Mouse (Mus musculus): Measurements from ENCODE around the gene Kctd2.
A peak's percentile ranks its signal among the peaks of the same experiment; 100 is the strongest.
"Not testable (repeated sequence)": the region's sequence is repeated elsewhere in the genome, so short reads cannot be mapped to it uniquely, and the experiment has no call there.

Kctd2 gene

DNA sequence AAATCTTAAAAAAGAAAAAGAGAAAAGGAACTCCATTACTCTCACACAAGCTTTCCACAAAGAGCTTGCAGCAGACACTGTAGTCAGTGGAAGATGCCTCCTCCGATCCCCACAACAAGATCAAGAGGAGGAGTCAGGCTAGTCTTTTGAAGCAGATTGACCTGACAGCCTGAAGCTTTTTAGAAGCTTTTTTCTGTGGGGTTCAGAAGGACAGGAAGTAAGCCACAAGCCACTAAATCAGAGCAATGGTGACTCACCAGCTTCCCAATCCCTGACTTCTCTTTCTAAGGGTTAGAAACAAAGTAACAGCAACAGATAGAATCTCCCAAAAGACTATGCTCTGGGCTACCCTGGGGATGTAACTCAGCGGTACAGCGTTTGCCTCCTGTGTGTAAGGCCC is 19.4 kb downstream of the Kctd2 start:
- no peak for DNase-seq (ENCODE audit: low spot score)

DNA sequence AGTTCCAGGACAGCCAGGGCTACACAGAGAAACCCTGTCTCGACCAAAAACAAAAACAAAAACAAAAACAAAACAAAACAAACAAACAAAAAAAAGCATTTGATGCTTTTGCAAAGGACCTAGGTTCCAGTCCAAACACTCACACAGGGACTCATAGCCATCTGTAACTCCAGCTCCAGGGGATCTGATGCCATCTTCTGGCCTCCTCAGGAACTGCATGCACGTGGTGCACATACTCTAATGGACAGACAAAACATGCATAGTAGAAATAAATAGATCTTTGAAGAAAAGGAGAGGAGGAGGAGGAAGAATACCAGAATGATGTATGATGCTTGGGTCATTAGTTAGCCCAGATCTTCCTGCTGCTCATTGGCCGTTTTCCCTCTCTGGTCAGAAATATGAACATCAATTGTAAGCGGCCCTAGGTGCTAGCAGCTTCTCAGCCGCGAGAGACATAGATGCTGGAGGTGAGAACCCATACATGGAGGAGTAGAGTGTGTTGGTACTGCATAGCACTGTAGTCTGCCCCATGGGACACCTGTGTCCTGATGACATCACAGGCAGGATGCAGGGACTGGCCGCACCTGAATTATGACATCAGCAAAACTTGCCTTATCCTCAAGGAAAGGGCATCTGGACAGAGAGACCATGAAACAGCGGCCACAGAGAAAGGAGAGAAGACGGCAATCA is 20.1 kb downstream of the Kctd2 start, which contains the start of gene Trim80:
Gene Trim80 (plus strand): TSS at position 640 of the 690 bp plus-strand sequence.
- peak; percentile 51 for DNase-seq (ENCODE audit: low spot score)

- DNase-seq (ENCODE audit: low spot score): no peak
Observed at GRCm38 (mm10) chr11:115441417-115441816, 21.5 kb downstream of the Kctd2 start.

GRCm38 (mm10) chr11:115446906-115447305 is 27.0 kb downstream of the Kctd2 start:
- DNase-seq (ENCODE audit: low spot score): peak; percentile 62

GRCm38 (mm10) chr11:115447321-115447885 is 27.5 kb downstream of the Kctd2 start:
- no peak for DNase-seq (ENCODE audit: low spot score)

- DNase-seq (ENCODE audit: low spot score): no peak
Observed at GRCm38 (mm10) chr11:115448075-115448474, 28.1 kb downstream of the Kctd2 start.

DNA sequence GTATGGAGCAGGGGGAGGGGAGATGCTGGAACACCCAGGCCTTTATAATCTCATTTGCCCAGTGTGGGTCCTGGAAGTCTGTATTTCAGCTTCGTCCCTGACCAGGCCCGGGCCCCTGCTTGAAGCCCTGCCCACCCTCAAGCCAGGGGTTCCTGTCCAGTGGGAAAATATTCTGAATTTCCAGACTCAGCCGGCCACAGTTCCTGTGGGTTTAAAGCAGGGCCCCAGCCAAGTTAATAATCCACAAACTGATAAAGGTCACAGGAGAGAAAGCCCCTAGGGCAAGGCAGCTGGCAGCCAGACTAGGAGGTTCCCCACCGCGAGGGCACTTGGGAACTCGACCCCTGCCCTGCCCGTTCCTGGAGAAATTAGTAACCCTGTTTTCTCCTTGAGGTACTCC is 29.1 kb downstream of the Kctd2 start:
- no peak for DNase-seq (ENCODE audit: low spot score)

DNA sequence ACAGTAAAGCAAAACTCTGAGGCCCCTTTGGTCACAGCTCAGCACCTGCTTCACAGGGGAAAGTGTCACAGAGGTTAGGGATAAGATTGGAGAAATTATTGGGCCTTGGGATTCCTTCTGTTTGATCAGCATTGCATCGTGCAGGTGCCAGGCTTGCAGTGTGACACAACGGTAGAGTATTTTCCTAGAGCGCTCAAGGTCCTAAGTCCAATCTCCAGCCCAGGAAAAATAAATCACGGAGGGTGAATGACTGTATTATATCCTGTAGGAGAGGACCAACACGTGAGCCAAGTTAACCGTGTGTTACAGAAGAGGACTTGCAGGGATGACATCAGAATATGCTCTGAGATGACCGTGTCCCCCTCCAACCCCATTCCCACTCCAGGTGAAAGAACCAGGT is 30.2 kb downstream of the Kctd2 start:
- DNase-seq (ENCODE audit: low spot score): no peak

DNA sequence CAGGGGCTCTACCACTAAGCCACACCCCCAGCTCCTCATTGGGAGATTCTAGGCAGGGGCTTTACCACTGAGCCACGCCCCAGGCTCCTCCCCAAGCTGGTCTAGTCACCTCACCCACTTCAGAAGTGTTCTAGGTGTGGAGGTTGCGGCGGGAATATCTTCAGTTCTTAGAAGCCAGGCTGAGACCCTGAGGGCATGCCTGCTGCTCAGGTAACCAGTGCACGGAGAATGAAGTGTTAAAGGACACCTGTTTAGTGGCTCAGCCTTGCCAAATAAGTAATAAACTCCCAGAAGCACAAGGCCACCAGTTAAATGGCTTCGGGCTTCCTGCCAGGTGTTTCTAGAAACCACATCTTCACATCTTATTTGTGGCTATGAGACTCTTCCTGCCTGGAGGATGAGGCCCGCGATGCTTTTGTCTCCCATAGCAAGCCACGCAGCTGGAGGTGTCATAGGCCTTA is 31.9 kb downstream of the Kctd2 start:
- DNase-seq (ENCODE audit: low spot score): no peak

- no peak for DNase-seq (ENCODE audit: low spot score)
Observed at GRCm38 (mm10) chr11:115452281-115452860, 32.4 kb downstream of the Kctd2 start.

- no peak for DNase-seq (ENCODE audit: low spot score)
Observed at GRCm38 (mm10) chr11:115453306-115453705, 33.4 kb downstream of the Kctd2 start.

- not testable (repeated sequence) for DNase-seq (ENCODE audit: low spot score)
Observed at GRCm38 (mm10) chr11:115454822-115455221, 34.9 kb downstream of the Kctd2 start.

- no peak for DNase-seq (ENCODE audit: low spot score)
Observed at GRCm38 (mm10) chr11:115455619-115456018, 35.7 kb downstream of the Kctd2 start.

DNA sequence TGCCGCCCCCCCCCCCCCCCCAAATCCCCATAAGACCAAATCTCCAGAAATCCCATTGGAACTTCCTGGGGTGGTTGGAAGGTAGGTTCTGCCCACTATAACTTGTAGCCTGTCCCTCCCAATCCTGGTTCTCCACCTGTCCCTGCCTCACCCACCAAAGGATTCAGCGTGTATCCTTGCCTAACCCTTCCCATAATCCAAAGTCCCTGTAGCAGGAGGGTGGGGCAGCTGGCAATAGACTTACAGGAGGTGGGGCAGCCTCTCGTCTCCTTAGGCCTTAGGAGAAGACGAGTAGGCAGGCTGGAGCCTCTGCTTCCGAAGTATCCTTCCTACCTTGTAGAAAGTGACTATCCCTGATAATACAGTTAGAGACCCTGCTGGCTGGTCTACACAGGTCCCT is 36.3 kb downstream of the Kctd2 start:
- no peak for DNase-seq (ENCODE audit: low spot score)

- DNase-seq (ENCODE audit: low spot score): no peak
Observed at GRCm38 (mm10) chr11:115457405-115457804, 37.5 kb downstream of the Kctd2 start.

- no peak for DNase-seq (ENCODE audit: low spot score)
Observed at GRCm38 (mm10) chr11:115460976-115461375, 41.0 kb downstream of the Kctd2 start.

DNA sequence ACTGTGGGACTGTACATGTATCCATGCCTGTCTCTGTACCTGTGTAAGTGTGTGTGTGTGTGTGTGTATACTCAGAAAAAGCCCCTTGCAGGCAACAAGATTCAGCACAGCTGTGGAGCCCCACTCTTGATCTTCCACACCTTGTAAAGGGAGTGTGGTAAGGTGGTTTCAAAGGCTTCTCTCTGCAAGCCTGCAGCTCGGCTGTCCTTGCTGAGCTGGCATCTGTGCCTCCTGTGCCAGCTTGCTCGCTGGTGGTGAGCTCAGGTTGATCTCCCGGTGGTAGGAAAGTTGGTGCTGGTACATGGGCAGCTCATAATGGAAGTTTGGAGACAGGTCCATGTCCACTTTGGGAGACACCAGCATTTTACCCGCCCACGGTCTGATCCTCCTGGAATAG is 41.9 kb downstream of the Kctd2 start:
- no peak for DNase-seq (ENCODE audit: low spot score)

DNA sequence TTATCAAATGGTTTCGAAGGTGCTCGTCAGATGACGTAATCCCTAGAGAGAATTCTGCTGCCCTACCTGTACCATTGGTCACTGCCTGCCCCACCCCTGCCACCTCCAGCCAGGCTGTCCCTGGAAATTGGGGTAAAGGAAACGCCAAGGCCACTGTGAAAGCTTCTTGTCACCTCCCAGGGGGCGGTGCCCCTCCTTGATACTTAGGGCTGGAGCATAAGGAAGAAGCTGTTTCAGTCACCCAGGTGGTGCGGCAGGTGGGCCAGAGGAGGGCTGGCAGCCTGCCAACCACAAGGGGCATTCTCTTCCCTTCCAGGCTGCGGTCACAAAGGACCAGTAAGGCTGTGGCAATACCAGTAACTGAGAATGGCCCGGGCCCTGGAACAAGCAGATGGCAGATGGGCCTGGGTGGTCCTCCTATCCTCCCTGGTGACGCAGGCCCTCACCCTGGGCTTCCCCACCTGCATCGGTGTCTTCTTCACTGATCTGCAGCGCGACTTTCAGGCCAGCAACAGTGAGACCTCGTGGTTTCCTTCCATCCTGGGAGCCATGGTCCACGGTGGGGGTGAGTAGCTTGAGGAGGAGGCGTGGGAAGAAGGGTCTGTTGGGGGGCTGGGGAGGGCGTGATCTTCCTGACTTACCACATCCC is 42.4 kb downstream of the Kctd2 start, which contains the start of gene Slc16a5:
Gene Slc16a5 (plus strand): TSS at position 232 of the 649 bp plus-strand sequence.
- DNase-seq (ENCODE audit: low spot score): no peak

- no peak for DNase-seq (ENCODE audit: low spot score)
Observed at GRCm38 (mm10) chr11:115463397-115463796, 43.5 kb downstream of the Kctd2 start.

DNA sequence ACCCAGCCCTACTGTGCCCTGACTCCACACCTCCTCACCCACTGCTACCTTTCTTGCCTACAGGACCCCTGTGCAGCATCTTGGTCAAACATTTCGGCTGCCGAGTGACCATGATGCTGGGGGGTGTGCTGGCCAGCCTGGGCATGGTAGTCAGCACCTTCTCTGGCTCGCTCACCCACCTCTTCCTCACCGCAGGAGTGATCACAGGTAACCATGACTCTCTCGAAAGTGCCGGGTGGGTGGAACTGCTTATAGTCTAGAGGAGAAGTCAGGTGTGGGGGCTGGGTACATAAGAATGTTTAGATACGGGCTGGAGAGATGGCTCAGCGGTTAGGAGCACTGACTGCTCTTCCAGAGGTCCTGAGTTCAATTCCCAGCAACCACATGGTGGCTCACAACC is 44.9 kb downstream of the Kctd2 start:
- no peak for DNase-seq (ENCODE audit: low spot score)

DNA sequence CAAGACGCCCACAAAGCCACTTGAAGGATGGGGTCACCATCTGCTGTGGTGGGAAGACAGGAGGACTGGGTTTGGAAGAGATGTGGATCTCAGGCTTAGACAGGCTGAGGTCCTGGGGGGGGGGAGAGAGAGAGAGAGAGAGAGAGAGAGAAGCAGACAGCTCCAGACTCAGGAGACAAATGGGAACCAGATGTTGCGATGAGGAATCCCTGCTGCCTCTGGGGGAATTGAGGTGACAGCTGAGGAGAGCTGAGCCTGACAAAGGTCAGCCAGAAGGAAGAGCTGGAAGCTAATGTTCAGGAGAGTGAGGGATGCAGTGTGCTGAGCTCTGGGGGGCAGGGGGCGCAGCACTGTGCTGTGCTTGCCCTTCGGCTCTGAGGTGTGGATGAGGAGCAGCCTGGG is 47.3 kb downstream of the Kctd2 start:
- no peak for DNase-seq (ENCODE audit: low spot score)

- peak; percentile 66 for DNase-seq (ENCODE audit: low spot score)
Observed at GRCm38 (mm10) chr11:115472183-115472582, 52.3 kb downstream of the Kctd2 start.

Measured in testis, postnatal 14 days (tissue).